Mouse (Mus musculus): ENCODE measurements around the gene Nwd2. TPM values are rescaled to one million over a fixed set of nuclear protein-coding genes. Genes with fewer than 3 reads are reported as not detected.

Nwd2 gene
- polyA plus RNA-seq, 1 experiment from 2014 or later, result 4.1 TPM

- peak; percentile 39 for ATAC-seq (replicated peaks)
- 42% methylated on average over 6 of the region's 6 CpGs for WGBS
- peak overlapping the region; percentile 35 for H3K4me2 ChIP-seq (replicated peaks)
- no peak overlapping the region for H3K9ac ChIP-seq (replicated peaks)
- no peaks in the 10 kb centered on the region for H3K27me3 ChIP-seq
- H3K4me3 ChIP-seq, result no peak overlapping the region
- H3K27ac ChIP-seq (replicated peaks), result no peak overlapping the region
- no peaks in the 10 kb centered on the region for H3K36me3 ChIP-seq
- no peaks in the 10 kb centered on the region for H3K9me3 ChIP-seq
- peaks cover 15% of the 10 kb centered on the region for H3K4me1 ChIP-seq
Observed at GRCm38 (mm10) chr5:63766715-63767114, 117.8 kb downstream of the Nwd2 start.

- Histone ChIP-seq H3K4me2 (replicated peaks) (peak overlapping the region; percentile 35), H3K4me3 (peak overlapping the region; percentile 12; the same call in 1 of the 2 replicates), H3K9me3 (no peaks in the 10 kb centered on the region), H3K9ac (replicated peaks) (no peak overlapping the region), H3K27ac (replicated peaks) (0 out of 2 replicates have a peak overlapping the region, but pooled peaks have one; percentile 29), H3K36me3 (no peaks in the 10 kb centered on the region), H3K4me1 (peaks cover 15% of the 10 kb centered on the region), H3K27me3 (no peaks in the 10 kb centered on the region)
- ATAC-seq (replicated peaks), result peak; percentile 79
- WGBS, result 24% methylated on average over 8 of the region's 8 CpGs
Observed at GRCm38 (mm10) chr5:63767464-63767863, 118.6 kb downstream of the Nwd2 start.

DNA sequence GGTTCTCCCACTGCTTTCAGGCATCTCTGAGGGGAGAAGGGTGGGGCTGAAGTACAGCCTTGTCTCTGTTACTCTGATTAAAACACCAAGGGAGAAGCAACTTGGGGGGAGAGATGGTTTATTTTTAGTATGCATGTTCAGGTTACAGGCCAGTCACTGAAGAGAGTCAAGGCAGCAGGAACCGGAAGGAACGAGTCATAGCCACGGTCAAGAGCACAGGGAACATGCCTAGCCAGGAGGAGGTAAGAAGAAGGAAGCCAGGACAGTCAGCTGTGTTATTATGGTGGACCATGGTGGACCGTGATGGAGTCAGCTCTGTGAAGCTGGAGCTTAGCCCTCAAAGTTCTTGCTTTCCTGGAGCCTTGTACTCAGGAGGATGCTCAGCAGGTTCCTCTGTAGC, 119.3 kb downstream of the Nwd2 start:
- H3K4me2 ChIP-seq (replicated peaks), result no peak overlapping the region
- H3K27ac ChIP-seq (replicated peaks), result peak overlapping the region; percentile 29; the same call in 1 of the 2 replicates
- H3K36me3 ChIP-seq, result no peaks in the 10 kb centered on the region
- no peak overlapping the region for H3K9ac ChIP-seq (replicated peaks)
- H3K27me3 ChIP-seq, result no peaks in the 10 kb centered on the region
- H3K4me3 ChIP-seq, result no peak overlapping the region
- ATAC-seq (replicated peaks), result no peak
- H3K4me1 ChIP-seq, result peaks cover 15% of the 10 kb centered on the region
- WGBS, result 91% methylated on average over 4 of the region's 4 CpGs
- H3K9me3 ChIP-seq, result no peaks in the 10 kb centered on the region

GRCm38 (mm10) chr5:63772971-63773370, 124.1 kb downstream of the Nwd2 start:
- Histone ChIP-seq H3K9ac (replicated peaks) (no peak overlapping the region), H3K4me3 (no peak overlapping the region), H3K27me3 (no peaks in the 10 kb centered on the region), H3K9me3 (no peaks in the 10 kb centered on the region), H3K36me3 (no peaks in the 10 kb centered on the region), H3K4me1 (no peaks in the 10 kb centered on the region), H3K4me2 (replicated peaks) (no peak overlapping the region), H3K27ac (replicated peaks) (no peak overlapping the region)
- peak; percentile 65 for ATAC-seq (replicated peaks)
- 40% methylated on average over 2 of the region's 2 CpGs for WGBS

DNA sequence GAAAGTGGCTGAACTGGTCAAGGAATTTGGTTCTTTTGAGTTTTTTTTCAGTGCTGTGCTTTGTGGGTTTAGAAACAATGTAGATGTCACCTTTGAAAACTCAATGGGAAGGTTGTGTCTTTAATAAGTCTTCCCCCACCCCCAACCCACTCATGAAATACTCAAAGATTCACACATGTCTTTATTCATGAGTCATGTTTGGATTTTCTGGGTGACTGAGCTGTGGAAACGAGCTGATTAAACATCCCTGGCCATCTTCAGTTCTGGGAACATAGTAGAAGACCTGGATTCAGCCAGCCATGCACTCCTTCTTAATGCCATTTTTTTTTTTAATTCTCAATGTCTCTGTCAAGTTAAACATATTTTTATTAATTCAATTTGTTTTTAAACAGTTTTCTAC, 124.7 kb downstream of the Nwd2 start:
- Histone ChIP-seq H3K4me2 (replicated peaks) (no peak overlapping the region), H3K4me1 (no peaks in the 10 kb centered on the region), H3K9ac (replicated peaks) (no peak overlapping the region), H3K36me3 (no peaks in the 10 kb centered on the region), H3K27ac (replicated peaks) (no peak overlapping the region), H3K9me3 (no peaks in the 10 kb centered on the region), H3K27me3 (no peaks in the 10 kb centered on the region), H3K4me3 (no peak overlapping the region)
- ATAC-seq (replicated peaks), result no peak
- 35% methylated on average over 1 of the region's 1 CpGs for WGBS

DNA sequence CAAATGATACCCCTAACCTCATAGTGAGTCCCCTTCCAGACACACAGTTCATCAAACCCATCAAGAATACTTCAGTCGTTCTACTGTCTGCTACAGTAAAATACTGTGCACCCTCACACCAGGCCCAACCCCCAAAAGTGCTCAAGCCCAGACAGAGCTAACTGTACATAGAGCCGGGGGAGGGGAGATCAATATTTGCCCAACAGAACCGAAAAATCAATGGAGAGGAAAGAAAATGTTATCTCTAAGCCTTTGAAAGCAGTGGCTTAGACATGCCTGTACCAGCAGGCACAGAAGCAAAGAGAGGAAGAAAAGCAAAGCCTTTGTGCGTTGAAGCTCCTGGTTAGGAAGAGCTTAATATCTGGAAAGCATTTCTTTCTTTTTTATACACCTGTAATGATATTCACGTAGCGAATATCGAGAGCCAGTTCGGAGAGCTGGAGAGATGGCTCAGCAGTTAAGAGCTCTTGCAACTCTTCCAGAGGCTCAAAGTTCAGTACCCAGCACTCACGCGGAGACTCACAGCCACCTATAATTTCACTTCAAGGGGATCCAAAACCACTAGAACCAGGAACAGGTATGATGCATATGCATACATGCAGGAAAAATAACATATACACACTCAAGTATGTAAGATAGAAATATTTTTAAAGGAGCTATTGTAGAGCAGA, 139.4 kb downstream of the Nwd2 start:
- H3K27ac ChIP-seq (replicated peaks), result no peak overlapping the region
- H3K36me3 ChIP-seq, result no peaks in the 10 kb centered on the region
- H3K4me2 ChIP-seq (replicated peaks), result no peak overlapping the region
- no peaks in the 10 kb centered on the region for H3K27me3 ChIP-seq
- 93% methylated on average over 10 of the region's 10 CpGs for WGBS
- no peak overlapping the region for H3K9ac ChIP-seq (replicated peaks)
- ATAC-seq (replicated peaks), result no peak
- no peaks in the 10 kb centered on the region for H3K9me3 ChIP-seq
- no peak overlapping the region for H3K4me3 ChIP-seq
- no peaks in the 10 kb centered on the region for H3K4me1 ChIP-seq

- H3K4me3 ChIP-seq, result peak within 1 kb of the TSS; percentile 51
- peak; percentile 93 for ATAC-seq (replicated peaks)
- 0 out of 2 replicates have a peak, but pooled peaks cover 8% of the 10 kb centered on the region for H3K4me1 ChIP-seq
- H3K9me3 ChIP-seq, result no peaks in the 10 kb centered on the region
- H3K27ac ChIP-seq (replicated peaks), result no peak within 1 kb of the TSS
- peak within 1 kb of the TSS; percentile 47 for H3K9ac ChIP-seq (replicated peaks)
- peak within 1 kb of the TSS; percentile 97 for H3K4me2 ChIP-seq (replicated peaks)
- 0 out of 2 replicates have a peak, but pooled peaks cover 4% of the 10 kb centered on the region for H3K27me3 ChIP-seq
- H3K36me3 ChIP-seq, result no peaks in the 10 kb centered on the region
- 2% methylated on average over 42 of the region's 42 CpGs for WGBS
Observed at GRCm38 (mm10) chr5:63811819-63812508, 163.1 kb downstream of the Nwd2 start, which contains the start of gene 0610040J01Rik. Gene 0610040J01Rik (plus strand): TSS chr5:63812363.

DNA sequence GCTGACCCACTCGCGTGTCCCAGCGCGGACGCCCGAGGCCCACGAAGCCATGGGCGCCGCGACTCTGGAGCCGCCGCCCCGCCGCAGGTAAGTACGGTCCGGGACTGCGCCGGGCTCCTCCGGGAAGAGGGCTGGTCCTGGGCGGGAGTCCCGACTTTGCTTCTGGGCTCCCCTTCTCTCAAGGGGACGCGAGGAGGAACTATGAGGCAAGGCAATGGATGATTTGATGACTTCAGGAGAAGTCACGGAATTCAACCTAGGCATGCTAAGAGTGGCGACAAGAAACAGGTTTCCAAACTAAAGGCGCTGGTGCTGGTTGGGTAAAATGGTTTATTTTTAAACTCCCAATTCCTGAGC, 163.6 kb downstream of the Nwd2 start:
- Histone ChIP-seq H3K36me3 (no peaks in the 10 kb centered on the region), H3K9me3 (no peaks in the 10 kb centered on the region), H3K9ac (replicated peaks) (peak overlapping the region; percentile 47), H3K4me3 (peak overlapping the region; percentile 51), H3K4me1 (0 out of 2 replicates have a peak, but pooled peaks cover 8% of the 10 kb centered on the region), H3K4me2 (replicated peaks) (peak overlapping the region; percentile 97), H3K27me3 (0 out of 2 replicates have a peak, but pooled peaks cover 4% of the 10 kb centered on the region), H3K27ac (replicated peaks) (no peak overlapping the region)
- under 1% methylated on average over 22 of the region's 26 CpGs for WGBS
- ATAC-seq (replicated peaks), result no peak; the same call in 1 of the 2 replicates

DNA sequence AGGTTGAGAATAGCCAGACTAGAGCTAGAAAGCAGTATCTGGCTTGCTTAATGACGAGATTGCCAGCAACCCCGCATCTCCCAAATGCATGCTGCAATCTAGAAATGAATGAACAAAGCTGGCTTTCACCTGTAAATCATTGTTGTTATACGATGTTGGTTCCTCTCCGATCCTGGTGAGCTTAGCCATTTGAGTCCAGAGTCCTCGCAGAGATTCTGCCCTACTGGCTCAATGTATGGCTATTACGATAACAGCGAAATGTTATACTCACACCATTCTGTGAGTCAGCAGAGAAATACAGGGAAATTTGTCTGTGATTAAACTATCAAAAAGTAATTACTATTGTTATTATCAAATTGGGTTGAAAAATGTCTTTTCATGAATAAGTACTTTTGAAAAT, 167.7 kb downstream of the Nwd2 start:
- 91% methylated on average over 7 of the region's 7 CpGs for WGBS
- no peak for ATAC-seq (replicated peaks)

GRCm38 (mm10) chr5:63817270-63817669, 168.4 kb downstream of the Nwd2 start:
- no peak for ATAC-seq (replicated peaks)
- H3K27me3 ChIP-seq, result 0 out of 2 replicates have a peak, but pooled peaks cover 3% of the 10 kb centered on the region
- no peaks in the 10 kb centered on the region for H3K9me3 ChIP-seq
- no peak overlapping the region for H3K9ac ChIP-seq (replicated peaks)
- H3K4me2 ChIP-seq (replicated peaks), result no peak overlapping the region
- 0 out of 2 replicates have a peak, but pooled peaks cover 5% of the 10 kb centered on the region for H3K4me1 ChIP-seq
- H3K36me3 ChIP-seq, result no peaks in the 10 kb centered on the region
- H3K4me3 ChIP-seq, result no peak overlapping the region
- 73% methylated on average over 5 of the region's 5 CpGs for WGBS
- no peak overlapping the region for H3K27ac ChIP-seq (replicated peaks)

More for the DNA sequence above, 167.7 kb downstream of the Nwd2 start:
- no peaks in the 10 kb centered on the region for H3K9me3 ChIP-seq
- H3K9ac ChIP-seq (replicated peaks), result no peak overlapping the region
- no peaks in the 10 kb centered on the region for H3K36me3 ChIP-seq
- H3K4me2 ChIP-seq (replicated peaks), result no peak overlapping the region
- H3K27me3 ChIP-seq, result 0 out of 2 replicates have a peak, but pooled peaks cover 4% of the 10 kb centered on the region
- H3K27ac ChIP-seq (replicated peaks), result no peak overlapping the region
- H3K4me1 ChIP-seq, result 0 out of 2 replicates have a peak, but pooled peaks cover 8% of the 10 kb centered on the region
- H3K4me3 ChIP-seq, result no peak overlapping the region

- H3K27me3 ChIP-seq, result no peaks in the 10 kb centered on the region
- no peak overlapping the region for H3K27ac ChIP-seq (replicated peaks)
- 68% methylated on average over 4 of the region's 4 CpGs for WGBS
- no peaks in the 10 kb centered on the region for H3K36me3 ChIP-seq
- H3K9me3 ChIP-seq, result no peaks in the 10 kb centered on the region
- H3K4me3 ChIP-seq, result no peak overlapping the region
- no peak for ATAC-seq (replicated peaks)
- no peak overlapping the region for H3K9ac ChIP-seq (replicated peaks)
- no peak overlapping the region for H3K4me2 ChIP-seq (replicated peaks)
- no peaks in the 10 kb centered on the region for H3K4me1 ChIP-seq
Observed at GRCm38 (mm10) chr5:63818975-63819374, 170.1 kb downstream of the Nwd2 start.

- Histone ChIP-seq H3K4me2 (replicated peaks) (no peak overlapping the region), H3K36me3 (no peaks in the 10 kb centered on the region), H3K9ac (replicated peaks) (no peak overlapping the region), H3K4me1 (no peaks in the 10 kb centered on the region), H3K9me3 (no peaks in the 10 kb centered on the region), H3K4me3 (no peak overlapping the region), H3K27me3 (no peaks in the 10 kb centered on the region), H3K27ac (replicated peaks) (no peak overlapping the region)
- WGBS, result 88% methylated on average over 6 of the region's 6 CpGs
- ATAC-seq (replicated peaks), result no peak
Observed at GRCm38 (mm10) chr5:63819519-63819918, 170.6 kb downstream of the Nwd2 start.
